Mouse (Mus musculus): ENCODE results near the gene Khdc3. TPM values are rescaled to one million over a fixed set of nuclear protein-coding genes. Genes with fewer than 3 reads are reported as not detected.
"Not testable (repeated sequence)": the region's sequence is repeated elsewhere in the genome, so short reads cannot be mapped to it uniquely, and the experiment has no call there.

Khdc3 gene
- polyA plus RNA-seq, 1 experiment from 2014 or later = not detected

DNA sequence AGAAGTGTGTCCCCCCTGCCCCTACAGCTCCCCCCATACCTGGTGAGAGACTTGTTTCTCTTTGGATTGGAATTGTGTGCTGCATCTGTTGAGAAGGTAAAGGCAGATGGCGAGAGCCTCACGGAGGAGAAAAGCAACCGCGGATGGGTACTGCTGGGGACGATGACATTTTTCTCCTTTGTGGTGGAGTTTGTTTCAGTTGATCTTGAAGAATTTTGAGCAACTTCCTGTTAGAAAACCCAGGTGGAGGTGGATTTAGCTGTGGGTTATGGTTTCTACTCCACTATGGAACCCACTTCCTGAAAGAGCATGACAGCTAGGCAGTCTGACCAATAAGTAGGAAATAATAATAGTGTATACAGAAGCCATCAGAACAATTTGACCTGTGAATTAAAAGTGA, 28.5 kb upstream of the Khdc3 start:
- WGBS = 91% methylated on average over 5 of the region's 5 CpGs
- Histone ChIP-seq H3K4me3 (ENCODE audit: low read length) (no peak overlapping the region), H3K9me3 (ENCODE audit: low read length) (no peaks in the 10 kb centered on the region), H3K27ac (ENCODE audit: low read length) (no peak overlapping the region), H3K27me3 (ENCODE audit: insufficient read depth, low read length) (no peaks in the 10 kb centered on the region), H3K4me2 (replicated peaks; ENCODE audit: low read depth, low read length) (no peak overlapping the region), H3K4me1 (ENCODE audit: insufficient read depth, low read length) (peaks cover 1% of the 10 kb centered on the region), H3K9ac (replicated peaks; ENCODE audit: low read length) (no peak overlapping the region), H3K36me3 (ENCODE audit: insufficient read depth, low read length) (no peaks in the 10 kb centered on the region)
- no peak for ATAC-seq (ENCODE audit: low FRiP score, low TSS enrichment)

DNA sequence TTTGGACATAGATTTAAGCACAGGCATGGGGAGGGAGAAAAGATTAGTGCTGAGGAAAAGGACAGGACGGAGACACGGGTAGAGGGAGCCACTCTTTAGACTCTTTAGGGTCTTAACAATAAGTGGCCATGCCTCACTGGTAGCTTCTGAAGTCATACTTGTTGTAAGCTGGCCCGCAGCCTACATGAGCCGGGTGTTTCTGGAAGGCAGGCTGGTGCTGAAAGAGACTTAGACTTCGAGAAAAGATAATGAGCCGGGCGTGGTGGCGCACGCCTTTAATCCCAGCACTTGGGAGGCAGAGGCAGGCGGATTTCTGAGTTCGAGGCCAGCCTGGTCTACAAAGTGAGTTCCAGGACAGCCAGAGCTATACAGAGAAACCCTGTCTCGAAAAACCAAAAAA, 22.3 kb upstream of the Khdc3 start:
- H3K27me3 ChIP-seq (ENCODE audit: insufficient read depth, low read length); H3K9ac ChIP-seq (replicated peaks; ENCODE audit: low read length); H3K36me3 ChIP-seq (ENCODE audit: insufficient read depth, low read length); H3K4me2 ChIP-seq (replicated peaks; ENCODE audit: low read depth, low read length); H3K4me1 ChIP-seq (ENCODE audit: insufficient read depth, low read length); H3K4me3 ChIP-seq (ENCODE audit: low read length); H3K27ac ChIP-seq (ENCODE audit: low read length); ATAC-seq (ENCODE audit: low FRiP score, low TSS enrichment); H3K9me3 ChIP-seq (ENCODE audit: low read length): not testable (repeated sequence)
- 90% methylated on average over 9 of the region's 12 CpGs for WGBS

DNA sequence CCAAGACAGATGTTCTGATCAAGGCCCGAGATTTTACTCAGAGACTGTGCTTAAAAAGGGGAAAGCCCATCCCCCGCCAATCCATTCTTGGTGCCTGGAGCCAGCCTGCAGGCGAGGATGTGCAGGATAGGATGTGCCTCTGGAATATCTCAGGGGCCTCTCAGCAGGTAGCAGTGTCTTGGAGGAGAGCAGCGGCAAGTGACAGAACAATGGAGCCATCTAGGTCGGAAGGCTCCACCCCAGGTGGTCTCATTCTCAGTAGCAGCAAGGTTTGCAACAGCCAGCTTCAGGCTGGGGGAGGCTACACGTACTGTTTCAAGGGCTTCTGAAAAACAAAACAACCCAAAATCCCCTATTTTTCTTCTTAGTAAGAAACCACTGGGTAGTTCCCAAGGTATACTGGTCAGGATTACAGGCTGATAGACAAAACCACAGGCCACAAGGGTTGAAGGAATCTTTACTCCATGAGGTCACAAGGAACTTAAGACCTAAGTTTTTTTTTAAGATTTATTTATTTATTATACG, 21.8 kb upstream of the Khdc3 start:
- Histone ChIP-seq H3K36me3 (ENCODE audit: insufficient read depth, low read length) (no peaks in the 10 kb centered on the region), H3K9me3 (ENCODE audit: low read length) (no peaks in the 10 kb centered on the region), H3K4me1 (ENCODE audit: insufficient read depth, low read length) (no peaks in the 10 kb centered on the region), H3K27me3 (ENCODE audit: insufficient read depth, low read length) (no peaks in the 10 kb centered on the region), H3K4me2 (replicated peaks; ENCODE audit: low read depth, low read length) (no peak overlapping the region), H3K27ac (ENCODE audit: low read length) (no peak overlapping the region), H3K9ac (replicated peaks; ENCODE audit: low read length) (no peak overlapping the region), H3K4me3 (ENCODE audit: low read length) (no peak overlapping the region)
- no peak for ATAC-seq (ENCODE audit: low FRiP score, low TSS enrichment)
- 58% methylated on average over 7 of the region's 7 CpGs for whole genome bisulfite sequencing

DNA sequence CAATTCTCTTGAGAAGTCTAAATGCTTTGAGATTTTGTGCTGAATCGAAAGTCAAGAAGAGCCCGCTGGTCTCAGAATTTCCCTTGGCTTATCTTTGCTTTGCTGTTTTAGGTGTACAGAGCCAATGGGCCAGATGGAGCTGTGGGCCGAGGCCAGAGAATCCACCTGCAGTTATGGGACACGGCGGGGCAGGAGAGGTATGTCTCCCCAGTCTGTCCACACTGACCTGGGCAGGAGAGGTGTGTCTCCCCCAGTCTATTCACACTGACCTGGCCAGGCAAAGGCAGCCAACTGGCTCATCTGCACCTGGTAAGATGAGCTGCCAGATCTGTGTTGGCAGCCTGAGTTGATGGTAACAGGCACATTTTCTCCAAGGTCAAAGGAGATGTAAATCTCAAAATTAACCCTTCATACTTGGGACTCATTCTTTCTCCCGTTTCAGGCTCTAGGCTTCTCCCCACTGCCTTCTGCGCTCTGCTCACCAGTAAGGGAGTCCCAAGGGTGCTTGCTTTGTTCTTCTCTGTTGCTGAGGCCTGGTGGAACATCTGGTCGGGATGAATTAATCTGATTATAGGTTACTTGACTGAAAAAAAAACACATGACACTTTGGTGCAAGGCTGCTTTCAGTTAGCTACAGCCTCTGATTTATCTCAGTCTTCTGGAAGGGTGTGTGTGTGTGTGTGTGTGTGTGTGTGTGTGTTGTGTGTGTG, 19.2 kb upstream of the Khdc3 start:
- Histone ChIP-seq H3K36me3 (ENCODE audit: insufficient read depth, low read length) (no peaks in the 10 kb centered on the region), H3K27ac (ENCODE audit: low read length) (no peak overlapping the region), H3K4me3 (ENCODE audit: low read length) (no peak overlapping the region), H3K9ac (replicated peaks; ENCODE audit: low read length) (no peak overlapping the region), H3K27me3 (ENCODE audit: insufficient read depth, low read length) (no peaks in the 10 kb centered on the region), H3K9me3 (ENCODE audit: low read length) (no peaks in the 10 kb centered on the region), H3K4me2 (replicated peaks; ENCODE audit: low read depth, low read length) (no peak overlapping the region), H3K4me1 (ENCODE audit: insufficient read depth, low read length) (no peaks in the 10 kb centered on the region)
- 79% methylated on average over 8 of the region's 8 CpGs for WGBS
- ATAC-seq (ENCODE audit: low FRiP score, low TSS enrichment) = no peak

DNA sequence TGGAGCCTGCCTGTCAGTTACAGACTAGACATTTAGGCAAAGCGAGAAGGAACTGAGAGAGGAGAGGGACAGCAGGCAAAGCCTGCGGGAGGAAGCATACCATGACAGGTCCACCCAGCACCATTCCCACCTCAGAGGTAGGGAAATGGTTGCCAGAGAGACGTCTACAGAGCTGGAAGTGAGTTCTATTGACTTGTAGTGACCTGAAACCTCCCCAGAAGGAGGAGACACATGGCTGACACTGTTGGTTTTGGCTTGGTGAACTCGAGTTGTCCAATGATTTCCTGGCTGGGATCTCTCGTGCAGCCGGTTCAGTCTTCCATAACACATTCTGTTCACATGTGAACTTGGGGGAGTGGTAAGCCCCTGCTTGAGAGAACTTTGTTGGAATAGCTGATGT, 17.7 kb upstream of the Khdc3 start:
- Histone ChIP-seq H3K9ac (replicated peaks; ENCODE audit: low read length) (no peak overlapping the region), H3K4me2 (replicated peaks; ENCODE audit: low read depth, low read length) (no peak overlapping the region), H3K27ac (ENCODE audit: low read length) (no peak overlapping the region), H3K27me3 (ENCODE audit: insufficient read depth, low read length) (no peaks in the 10 kb centered on the region), H3K4me3 (ENCODE audit: low read length) (no peak overlapping the region), H3K4me1 (ENCODE audit: insufficient read depth, low read length) (no peaks in the 10 kb centered on the region), H3K9me3 (ENCODE audit: low read length) (no peaks in the 10 kb centered on the region), H3K36me3 (ENCODE audit: insufficient read depth, low read length) (no peaks in the 10 kb centered on the region)
- 53% methylated on average over 6 of the region's 6 CpGs for WGBS
- no peak for ATAC-seq (ENCODE audit: low FRiP score, low TSS enrichment)

DNA sequence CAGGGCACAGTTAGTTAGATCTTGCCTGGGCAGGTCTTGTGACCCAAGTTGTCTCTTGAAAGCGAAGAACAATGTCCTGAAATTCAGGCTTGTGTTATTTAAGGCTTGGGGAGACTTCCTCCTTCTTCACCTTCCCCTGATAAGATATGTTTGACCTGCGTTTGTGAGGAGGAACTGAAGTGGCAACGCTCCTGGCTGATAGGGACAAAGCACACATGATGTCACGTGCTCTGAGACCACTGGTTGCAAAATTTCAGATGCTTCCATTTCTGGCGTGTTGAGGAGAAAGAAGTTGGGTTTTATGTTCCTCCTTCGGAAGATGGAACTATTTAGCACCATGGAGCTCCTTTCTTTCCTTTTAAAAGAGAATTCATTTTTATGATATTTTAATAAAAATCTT, 15.8 kb upstream of the Khdc3 start:
- no peaks in the 10 kb centered on the region for H3K4me1 ChIP-seq (ENCODE audit: insufficient read depth, low read length)
- no peak overlapping the region for H3K9ac ChIP-seq (replicated peaks; ENCODE audit: low read length)
- H3K9me3 ChIP-seq (ENCODE audit: low read length) = no peaks in the 10 kb centered on the region
- H3K4me2 ChIP-seq (replicated peaks; ENCODE audit: low read depth, low read length) = no peak overlapping the region
- H3K27ac ChIP-seq (ENCODE audit: low read length) = no peak overlapping the region
- 74% methylated on average over 6 of the region's 6 CpGs for WGBS
- no peak for ATAC-seq (ENCODE audit: low FRiP score, low TSS enrichment)
- H3K4me3 ChIP-seq (ENCODE audit: low read length) = no peak overlapping the region
- H3K27me3 ChIP-seq (ENCODE audit: insufficient read depth, low read length) = no peaks in the 10 kb centered on the region
- H3K36me3 ChIP-seq (ENCODE audit: insufficient read depth, low read length) = no peaks in the 10 kb centered on the region

DNA sequence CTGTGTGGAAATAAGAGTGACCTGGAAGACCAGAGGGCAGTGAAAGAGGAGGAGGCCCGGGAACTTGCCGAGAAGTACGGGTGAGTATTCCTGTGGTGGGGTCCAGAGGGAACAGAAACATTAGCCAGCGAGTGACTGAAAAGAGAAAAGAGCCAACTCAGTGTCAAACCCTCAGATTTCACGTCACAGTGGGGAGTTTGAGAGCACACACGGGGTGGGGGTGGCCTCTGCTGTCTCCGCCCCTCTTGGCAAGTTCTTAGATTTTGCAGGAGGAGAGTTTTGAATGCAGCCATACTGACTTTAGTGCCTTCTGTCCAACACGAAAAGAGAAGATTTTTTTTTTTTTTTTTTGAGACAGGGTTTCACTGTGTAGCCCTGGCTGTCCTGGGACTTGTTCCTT, 14.5 kb upstream of the Khdc3 start:
- no peaks in the 10 kb centered on the region for H3K9me3 ChIP-seq (ENCODE audit: low read length)
- no peaks in the 10 kb centered on the region for H3K4me1 ChIP-seq (ENCODE audit: insufficient read depth, low read length)
- H3K27ac ChIP-seq (ENCODE audit: low read length) = no peak overlapping the region
- 57% methylated on average over 8 of the region's 8 CpGs for WGBS
- no peaks in the 10 kb centered on the region for H3K27me3 ChIP-seq (ENCODE audit: insufficient read depth, low read length)
- no peak for ATAC-seq (ENCODE audit: low FRiP score, low TSS enrichment)
- no peak overlapping the region for H3K4me3 ChIP-seq (ENCODE audit: low read length)
- H3K36me3 ChIP-seq (ENCODE audit: insufficient read depth, low read length) = no peaks in the 10 kb centered on the region
- H3K9ac ChIP-seq (replicated peaks; ENCODE audit: low read length) = no peak overlapping the region
- no peak overlapping the region for H3K4me2 ChIP-seq (replicated peaks; ENCODE audit: low read depth, low read length)

DNA sequence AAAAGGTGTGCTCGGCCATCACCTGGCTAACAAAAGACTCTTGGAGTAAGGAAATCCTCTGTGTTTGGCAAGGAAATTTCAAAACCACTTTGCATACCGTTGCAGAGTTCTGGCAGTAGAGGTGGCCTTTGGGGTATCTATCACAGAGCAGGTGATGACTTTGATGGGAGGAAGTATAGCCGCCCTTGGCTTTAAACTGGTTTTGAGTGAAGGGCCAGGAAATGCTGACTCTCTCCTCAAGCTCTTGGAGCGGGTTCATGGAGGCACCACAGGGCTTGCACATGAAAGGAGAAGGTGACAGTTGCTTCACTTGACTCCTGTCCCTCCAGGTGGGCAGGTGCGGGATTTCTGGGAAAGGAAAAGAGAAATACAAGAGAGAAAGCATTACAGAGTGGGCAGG, 14.1 kb upstream of the Khdc3 start:
- no peaks in the 10 kb centered on the region for H3K27me3 ChIP-seq (ENCODE audit: insufficient read depth, low read length)
- H3K9ac ChIP-seq (replicated peaks; ENCODE audit: low read length) = no peak overlapping the region
- no peak overlapping the region for H3K4me3 ChIP-seq (ENCODE audit: low read length)
- H3K4me2 ChIP-seq (replicated peaks; ENCODE audit: low read depth, low read length) = no peak overlapping the region
- H3K27ac ChIP-seq (ENCODE audit: low read length) = no peak overlapping the region
- ATAC-seq (ENCODE audit: low FRiP score, low TSS enrichment) = no peak
- no peaks in the 10 kb centered on the region for H3K9me3 ChIP-seq (ENCODE audit: low read length)
- H3K36me3 ChIP-seq (ENCODE audit: insufficient read depth, low read length) = no peaks in the 10 kb centered on the region
- no peaks in the 10 kb centered on the region for H3K4me1 ChIP-seq (ENCODE audit: insufficient read depth, low read length)
- WGBS = 78% methylated on average over 5 of the region's 5 CpGs

DNA sequence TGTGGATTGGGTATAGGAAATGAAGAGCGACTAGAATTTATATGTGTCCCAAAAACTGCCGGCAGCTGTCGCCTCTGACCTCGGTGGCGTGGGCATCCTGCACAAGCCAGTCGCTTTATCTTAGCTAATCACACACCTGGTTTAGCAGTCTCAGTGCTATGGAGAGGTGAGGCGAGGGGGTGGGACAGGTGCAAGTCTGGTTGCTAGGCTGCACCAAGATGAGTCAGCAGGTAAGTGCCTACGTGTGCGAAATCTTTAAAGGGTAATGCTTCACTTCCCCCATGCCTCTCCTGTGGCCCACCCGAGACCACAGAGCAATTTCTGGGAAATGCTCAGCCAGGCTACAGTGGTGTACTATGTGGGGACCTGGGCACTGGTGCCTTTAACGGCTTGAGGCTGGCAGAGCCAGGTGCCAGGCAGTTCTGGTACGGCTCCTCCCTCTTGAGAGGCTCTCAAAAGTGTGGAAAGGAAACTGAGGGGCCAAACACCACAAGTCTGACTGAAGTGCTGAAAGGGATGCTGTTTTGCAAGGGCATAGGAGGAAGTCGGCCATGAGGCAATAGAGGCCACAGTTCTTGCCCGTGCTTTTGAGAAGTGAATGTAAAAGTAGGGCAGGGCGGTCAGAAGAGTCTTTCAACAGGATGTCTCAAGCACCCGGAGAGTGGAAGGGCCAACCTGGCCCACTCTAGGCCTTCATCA, 12.3 kb upstream of the Khdc3 start:
- H3K27ac ChIP-seq (ENCODE audit: low read length) = no peak overlapping the region

DNA sequence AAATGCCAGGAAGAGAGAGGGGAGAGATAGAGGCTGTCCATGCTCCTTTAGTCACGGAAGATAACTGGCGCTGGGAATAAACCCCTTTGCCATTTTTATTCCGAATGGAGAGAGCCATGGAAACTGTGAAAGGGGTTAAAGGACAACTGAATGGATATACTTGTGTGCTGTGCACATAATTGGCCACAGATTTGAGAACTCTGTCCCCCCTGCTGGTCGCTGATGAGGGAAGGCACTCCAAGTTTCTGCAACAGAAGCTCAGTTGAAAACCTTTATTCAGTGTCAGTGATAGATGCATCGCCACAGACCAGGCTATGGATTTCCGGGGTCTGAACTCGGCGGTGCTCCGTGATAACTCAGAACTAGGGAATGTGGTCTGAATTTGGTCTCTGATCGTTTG, 11.5 kb upstream of the Khdc3 start:
- no peaks in the 10 kb centered on the region for H3K4me1 ChIP-seq (ENCODE audit: insufficient read depth, low read length)
- no peak overlapping the region for H3K4me2 ChIP-seq (replicated peaks; ENCODE audit: low read depth, low read length)
- H3K27ac ChIP-seq (ENCODE audit: low read length) = no peak overlapping the region
- no peaks in the 10 kb centered on the region for H3K27me3 ChIP-seq (ENCODE audit: insufficient read depth, low read length)
- no peak overlapping the region for H3K9ac ChIP-seq (replicated peaks; ENCODE audit: low read length)
- no peaks in the 10 kb centered on the region for H3K9me3 ChIP-seq (ENCODE audit: low read length)
- H3K36me3 ChIP-seq (ENCODE audit: insufficient read depth, low read length) = no peaks in the 10 kb centered on the region
- no peak overlapping the region for H3K4me3 ChIP-seq (ENCODE audit: low read length)
- WGBS = 83% methylated on average over 10 of the region's 10 CpGs
- no peak for ATAC-seq (ENCODE audit: low FRiP score, low TSS enrichment)

More for the DNA sequence above, 12.3 kb upstream of the Khdc3 start:
- H3K9ac ChIP-seq (replicated peaks; ENCODE audit: low read length) = no peak overlapping the region
- no peak for ATAC-seq (ENCODE audit: low FRiP score, low TSS enrichment)
- no peaks in the 10 kb centered on the region for H3K27me3 ChIP-seq (ENCODE audit: insufficient read depth, low read length)
- no peaks in the 10 kb centered on the region for H3K36me3 ChIP-seq (ENCODE audit: insufficient read depth, low read length)
- no peak overlapping the region for H3K4me3 ChIP-seq (ENCODE audit: low read length)
- no peaks in the 10 kb centered on the region for H3K9me3 ChIP-seq (ENCODE audit: low read length)
- 65% methylated on average over 16 of the region's 16 CpGs for WGBS
- no peaks in the 10 kb centered on the region for H3K4me1 ChIP-seq (ENCODE audit: insufficient read depth, low read length)
- H3K4me2 ChIP-seq (replicated peaks; ENCODE audit: low read depth, low read length) = no peak overlapping the region

Measured in kidney, embryonic 16.5 days (tissue).